Mouse (Mus musculus) liver, embryonic 16.5 days (tissue): ENCODE measurements at regions not wholly inside any gene's neighbourhood (a gene's known extent, or its start where the extent isn't known, plus 50 kb on each side); places are given as distances from the start of the nearest gene placed in this dataset.

Experiments used
- ATAC-seq: fragments of 200-750 bp; cut with Nextera tagmentation; 2 replicates; pipeline ENCODE4 v1.8.0; 2017; ENCODE audit warnings: low read depth, mild to moderate bottlenecking, moderate number of reproducible peaks, moderate library complexity
- H3K27ac ChIP-seq: fragments of 300-500 bp; sonication (generic); 2 replicates; pipeline ENCODE4 v1.5.1; 2014; ENCODE audit warnings: mild to moderate bottlenecking, low read length
- H3K27me3 ChIP-seq: fragments of 300-500 bp; sonication (generic); 2 replicates; pipeline ENCODE4 v1.6.1; 2014; ENCODE audit warnings: low read depth, low read length, mixed read lengths; ENCODE audit not compliant: control insufficient read depth, insufficient read depth
- H3K36me3 ChIP-seq: fragments of 300-500 bp; sonication (generic); 2 replicates; pipeline ENCODE4 v1.6.1; 2014; ENCODE audit warnings: mild to moderate bottlenecking; ENCODE audit not compliant: control insufficient read depth, insufficient read depth
- H3K4me1 ChIP-seq: fragments of 300-500 bp; sonication (generic); 2 replicates; pipeline ENCODE4 v1.6.1; 2014; ENCODE audit warnings: low read depth, low read length, mixed read lengths; ENCODE audit not compliant: control insufficient read depth
- H3K4me2 ChIP-seq: fragments of 300-500 bp; sonication (generic); 2 replicates; pipeline ENCODE4 v1.6.1; 2014; ENCODE audit warnings: low read depth, low read length, mixed read lengths
- H3K4me3 ChIP-seq: fragments of 300-500 bp; sonication (generic); 2 replicates; pipeline ENCODE4 v1.5.1; 2014; ENCODE audit warnings: low read depth, mild to moderate bottlenecking, low read length
- H3K9ac ChIP-seq: fragments of 300-500 bp; sonication (generic); 2 replicates; pipeline ENCODE4 v1.6.1; 2014; ENCODE audit warnings: low read depth, low read length
- H3K9me3 ChIP-seq: fragments of 300-500 bp; sonication (generic); replicated peaks from 2 replicates; pipeline ENCODE4 v1.6.1; 2016; ENCODE audit warnings: low read length; ENCODE audit not compliant: control insufficient read depth
- WGBS: fragments of 180-500 bp; shearing (Covaris S2); extraction: QIAGEN DNeasy Blood & Tissue Kit; methylation state at CpG from one replicate; pipeline ENCODE4 v1.1.7; 2014; ENCODE audit not compliant: insufficient replicate concordance; 5-methylcytosine and 5-hydroxymethylcytosine counted together

GRCm38 (mm10) chr13:112064681-112065080 is 223.6 kb upstream of the Ankrd55 start:
- H3K9ac ChIP-seq: no peak overlapping the region
- H3K4me1 ChIP-seq: peaks cover 2% of the 10 kb centered on the region; the same call in 1 of the 2 replicates
- no peak overlapping the region for H3K27ac ChIP-seq
- peaks cover 10% of the 10 kb centered on the region for H3K27me3 ChIP-seq
- H3K4me2 ChIP-seq: no peak overlapping the region
- no peaks in the 10 kb centered on the region for H3K36me3 ChIP-seq
- no peak for ATAC-seq
- H3K4me3 ChIP-seq: no peak overlapping the region
- no peaks in the 10 kb centered on the region for H3K9me3 ChIP-seq
- WGBS: 65% methylated on average over 10 of the region's 10 CpGs

GRCm38 (mm10) chr13:112067066-112067847 is 221.0 kb upstream of the Ankrd55 start:
- no peak overlapping the region for H3K9ac ChIP-seq
- ATAC-seq: no peak
- no peaks in the 10 kb centered on the region for H3K36me3 ChIP-seq
- peaks cover 10% of the 10 kb centered on the region for H3K27me3 ChIP-seq
- H3K4me1 ChIP-seq: peaks cover 22% of the 10 kb centered on the region
- H3K4me2 ChIP-seq: no peak overlapping the region
- WGBS: 77% methylated on average over 20 of the region's 20 CpGs
- no peaks in the 10 kb centered on the region for H3K9me3 ChIP-seq
- H3K27ac ChIP-seq: no peak overlapping the region
- no peak overlapping the region for H3K4me3 ChIP-seq

GRCm38 (mm10) chr13:112070757-112071156 is 217.5 kb upstream of the Ankrd55 start:
- H3K9ac ChIP-seq: no peak overlapping the region
- no peak for ATAC-seq
- 69% methylated on average over 4 of the region's 4 CpGs for WGBS
- H3K4me1 ChIP-seq: peaks cover 46% of the 10 kb centered on the region
- H3K9me3 ChIP-seq: no peaks in the 10 kb centered on the region
- H3K36me3 ChIP-seq: no peaks in the 10 kb centered on the region
- H3K4me2 ChIP-seq: no peak overlapping the region
- no peak overlapping the region for H3K4me3 ChIP-seq
- peaks cover 2% of the 10 kb centered on the region; the same call in 1 of the 2 replicates for H3K27me3 ChIP-seq
- peak overlapping the region; percentile 23; the same call in 1 of the 2 replicates for H3K27ac ChIP-seq

- Histone ChIP-seq H3K4me2 (no peak overlapping the region), H3K9me3 (no peaks in the 10 kb centered on the region), H3K4me3 (no peak overlapping the region), H3K27me3 (no peaks in the 10 kb centered on the region; the same call in 1 of the 2 replicates), H3K9ac (0 out of 2 replicates have a peak overlapping the region, but pooled peaks have one; percentile 9), H3K27ac (peak overlapping the region; percentile 23), H3K4me1 (peaks cover 48% of the 10 kb centered on the region), H3K36me3 (no peaks in the 10 kb centered on the region)
- no peak for ATAC-seq
- whole genome bisulfite sequencing: 80% methylated on average over 10 of the region's 10 CpGs
Observed at GRCm38 (mm10) chr13:112071209-112071955, 216.9 kb upstream of the Ankrd55 start.

GRCm38 (mm10) chr13:112071956-112072314 is 216.3 kb upstream of the Ankrd55 start:
- ATAC-seq: no peak
- Histone ChIP-seq H3K9ac (no peak overlapping the region), H3K4me3 (no peak overlapping the region), H3K9me3 (no peaks in the 10 kb centered on the region), H3K27ac (peak overlapping the region; percentile 45; the same call in 1 of the 2 replicates), H3K27me3 (no peaks in the 10 kb centered on the region; the same call in 1 of the 2 replicates), H3K4me1 (peaks cover 49% of the 10 kb centered on the region), H3K4me2 (no peak overlapping the region), H3K36me3 (no peaks in the 10 kb centered on the region)
- WGBS: 72% methylated on average over 3 of the region's 3 CpGs

- peak; percentile 98 for ATAC-seq
- Histone ChIP-seq H3K27me3 (no peaks in the 10 kb centered on the region), H3K4me3 (peak overlapping the region; percentile 19), H3K4me2 (peak overlapping the region; percentile 53), H3K9me3 (no peaks in the 10 kb centered on the region), H3K9ac (peak overlapping the region; percentile 61), H3K36me3 (no peaks in the 10 kb centered on the region), H3K4me1 (peaks cover 57% of the 10 kb centered on the region), H3K27ac (peak overlapping the region; percentile 87)
- WGBS: 61% methylated on average over 6 of the region's 6 CpGs
Observed at GRCm38 (mm10) chr13:112073519-112074406, 214.5 kb upstream of the Ankrd55 start.

- no peak overlapping the region for H3K27ac ChIP-seq
- no peak overlapping the region for H3K4me3 ChIP-seq
- H3K9me3 ChIP-seq: no peaks in the 10 kb centered on the region
- H3K36me3 ChIP-seq: no peaks in the 10 kb centered on the region
- no peak overlapping the region for H3K9ac ChIP-seq
- H3K4me1 ChIP-seq: peaks cover 46% of the 10 kb centered on the region
- H3K4me2 ChIP-seq: no peak overlapping the region
- WGBS: 43% methylated on average over 5 of the region's 5 CpGs
- peak; percentile 11; the same call in 1 of the 2 replicates for ATAC-seq
- H3K27me3 ChIP-seq: peaks cover 7% of the 10 kb centered on the region; the same call in 1 of the 2 replicates
Observed at GRCm38 (mm10) chr13:112075847-112076479, 212.3 kb upstream of the Ankrd55 start.

GRCm38 (mm10) chr13:112078088-112078487 is 210.2 kb upstream of the Ankrd55 start:
- no peak overlapping the region for H3K27ac ChIP-seq
- no peak for ATAC-seq
- H3K9ac ChIP-seq: no peak overlapping the region
- H3K4me1 ChIP-seq: peaks cover 27% of the 10 kb centered on the region
- no peak overlapping the region for H3K4me3 ChIP-seq
- peaks cover 7% of the 10 kb centered on the region for H3K27me3 ChIP-seq
- 64% methylated on average over 5 of the region's 5 CpGs for WGBS
- no peaks in the 10 kb centered on the region for H3K9me3 ChIP-seq
- H3K4me2 ChIP-seq: no peak overlapping the region
- H3K36me3 ChIP-seq: no peaks in the 10 kb centered on the region
